Mouse (Mus musculus) kidney, adult 8-10 months (tissue): Measurements from ENCODE around the gene Hes6.

Experiments used
- DNase-seq, 2 experiments: peaks; one replicate each; pipeline ENCODE4 v3.0.0; 2022

Gene Hes6

GRCm38 (mm10) chr1:91404976-91405375 lies 8.9 kb downstream of the Hes6 start:
- DNase-seq, result no peak

- peak; percentile 82 for DNase-seq
Observed at GRCm38 (mm10) chr1:91398260-91399062, 15.4 kb downstream of the Hes6 start, which contains the start of gene Ilkap. Gene Ilkap (minus strand): TSS chr1:91398815.

- DNase-seq, result no peak
Observed at GRCm38 (mm10) chr1:91397927-91398259, 15.9 kb downstream of the Hes6 start.

GRCm38 (mm10) chr1:91390369-91390768 lies 23.5 kb downstream of the Hes6 start:
- no peak for DNase-seq

- peak in 1 of 2 experiments; percentile 36 for DNase-seq
Observed at GRCm38 (mm10) chr1:91381091-91381471, 32.8 kb downstream of the Hes6 start.

- DNase-seq, result peak; percentile 50 to 81
Observed at GRCm38 (mm10) chr1:91380453-91381090, 33.3 kb downstream of the Hes6 start.

GRCm38 (mm10) chr1:91373414-91373835 lies 40.4 kb downstream of the Hes6 start:
- no peak for DNase-seq

- no peak for DNase-seq
Observed at GRCm38 (mm10) chr1:91370055-91370454, 43.8 kb downstream of the Hes6 start.

GRCm38 (mm10) chr1:91369408-91369807 lies 44.4 kb downstream of the Hes6 start:
- no peak for DNase-seq

GRCm38 (mm10) chr1:91367295-91367694 lies 46.5 kb downstream of the Hes6 start:
- DNase-seq, result no peak

GRCm38 (mm10) chr1:91366215-91367108 lies 47.4 kb downstream of the Hes6 start, which contains the start of gene Erfe:
Gene Erfe (plus strand): TSS chr1:91366430.
- peak; percentile 38 to 67 for DNase-seq

GRCm38 (mm10) chr1:91365816-91366214 lies 48.0 kb downstream of the Hes6 start:
- no peak for DNase-seq

GRCm38 (mm10) chr1:91364822-91365644 lies 48.8 kb downstream of the Hes6 start:
- no peak for DNase-seq

- DNase-seq, result no peak
Observed at GRCm38 (mm10) chr1:91362113-91362512, 51.7 kb downstream of the Hes6 start.
